Mouse (Mus musculus) megakaryocyte, embryonic 14.5 days (primary cell): ENCODE results near the gene Spink8.

Experiments
- FLI1 ChIP-seq: IDR thresholded peaks from 2 replicates; pipeline ENCODE4 v1.6.1; 2012; ENCODE audit warnings: low read length, inconsistent platforms, mixed read lengths
- GATA1 ChIP-seq: IDR thresholded peaks from 3 replicates; pipeline ENCODE4 v1.6.1; 2012; ENCODE audit warnings: mixed read lengths, low read length, inconsistent platforms, borderline replicate concordance

DNA sequence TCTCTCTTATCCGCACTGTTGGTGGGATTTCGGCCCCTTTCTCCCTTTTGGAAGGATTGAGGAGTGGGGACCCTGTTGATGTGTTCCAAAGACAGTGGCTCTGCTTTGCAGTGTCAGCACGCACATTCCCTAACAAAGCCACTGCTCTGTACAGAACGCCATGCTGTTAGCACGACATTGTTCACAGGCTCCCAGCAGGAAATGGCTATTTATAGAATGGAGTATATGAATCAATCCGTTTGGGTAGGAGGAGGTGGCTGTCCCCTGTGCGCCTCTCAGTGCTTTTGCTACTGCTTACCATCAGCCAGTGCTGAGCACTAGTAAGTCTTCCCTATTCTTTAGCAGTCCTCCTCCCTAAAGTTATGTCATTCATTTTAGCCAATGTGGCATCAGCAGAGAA is 1.3 kb downstream of the Spink8 start:
- no peak for TF ChIP-seq GATA1
- no peak for TF ChIP-seq FLI1
